Mouse (Mus musculus) stomach, postnatal 0 days (tissue): ENCODE measurements around the gene Btbd6.

Experiments used
- CTCF ChIP-seq: IDR thresholded peaks from 2 replicates; pipeline ENCODE4 v1.5.1; 2016; ENCODE audit warnings: antibody characterized with exemption, low read depth, mild to moderate bottlenecking, moderate library complexity
- EP300 ChIP-seq: optimal IDR thresholded peaks from 2 replicates; pipeline ENCODE3; 2016; ENCODE audit warnings: antibody characterized with exemption

GRCm38 (mm10) chr12:112968943-112969342 lies 7.3 kb upstream of the Btbd6 start:
- TF ChIP-seq EP300 (no peak), CTCF (no peak)
